Mouse (Mus musculus) CH12F3 (cell line): ENCODE results near the gene 4930426L09Rik.
"Not testable (repeated sequence)": the region's sequence is repeated elsewhere in the genome, so short reads cannot be mapped to it uniquely, and the experiment has no call there.

Source experiments
- in situ Hi-C: fragments of 300-500 bp; cut with MboI; formaldehyde crosslinking; loops from 2 replicates; pipeline ENCODE4 v1.14.3; 2020; ENCODE audit warnings: low sequenced_read_pairs

4930426L09Rik gene

DNA sequence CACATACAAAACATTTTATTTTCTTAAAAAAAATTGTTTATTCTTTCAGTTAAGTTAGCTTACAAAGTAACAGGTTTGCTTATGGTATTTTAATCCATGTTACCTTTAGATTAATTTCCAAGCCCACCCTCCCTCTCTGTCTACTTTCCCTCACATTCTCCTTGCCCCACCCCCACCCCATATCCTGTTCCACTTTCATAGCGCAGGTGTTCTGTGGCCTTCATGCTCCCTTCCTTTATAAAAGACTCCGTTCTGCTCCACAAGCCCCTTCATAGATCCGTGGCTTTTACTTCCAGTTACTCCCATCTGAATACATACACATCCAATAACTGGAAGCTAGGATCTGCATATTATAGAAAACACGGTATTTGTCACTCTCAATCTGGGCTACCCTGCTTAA lies 9.4 kb downstream of the 4930426L09Rik start:
- in situ Hi-C loops = no loop called here

DNA sequence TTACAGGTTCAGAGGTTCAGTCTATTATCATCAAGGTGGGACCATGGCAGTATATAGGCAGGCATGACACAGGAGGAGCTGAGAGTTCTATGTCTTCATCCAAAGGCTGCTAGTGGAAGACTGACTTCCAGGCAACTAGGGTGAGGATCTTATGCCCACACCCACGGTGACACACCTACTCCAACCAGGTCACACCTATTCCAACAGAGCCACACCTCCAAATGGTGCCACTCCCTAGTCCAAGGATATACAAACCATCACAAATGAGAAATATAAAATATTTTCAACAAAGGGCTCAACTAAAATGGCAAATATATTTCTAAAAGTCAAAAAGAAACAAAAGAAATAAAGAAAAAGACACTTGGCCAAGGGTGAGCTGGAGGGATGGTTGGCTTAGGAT lies 12.4 kb downstream of the 4930426L09Rik start:
- in situ Hi-C loops = not testable (repeated sequence)

DNA sequence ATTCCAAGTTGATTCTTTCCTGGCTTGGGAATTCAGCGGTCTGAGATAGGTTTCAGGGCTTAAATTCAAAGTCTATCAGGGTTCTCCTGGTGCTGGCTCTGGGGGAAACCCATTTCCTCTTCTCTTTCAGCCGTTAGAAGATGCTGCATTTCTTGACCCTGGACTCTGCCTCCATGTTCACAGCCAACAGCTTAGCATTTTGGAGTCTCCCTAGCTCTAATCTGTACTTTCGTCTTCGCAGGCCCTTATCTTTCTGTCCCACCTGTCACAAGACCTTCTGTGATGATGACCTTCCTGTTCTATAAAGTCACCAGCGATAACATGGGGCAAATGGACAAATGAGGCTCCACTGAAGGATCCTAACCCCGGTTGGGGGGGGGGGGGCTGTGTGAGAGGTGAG lies 13.3 kb downstream of the 4930426L09Rik start:
- in situ Hi-C loops = no loop called here

DNA sequence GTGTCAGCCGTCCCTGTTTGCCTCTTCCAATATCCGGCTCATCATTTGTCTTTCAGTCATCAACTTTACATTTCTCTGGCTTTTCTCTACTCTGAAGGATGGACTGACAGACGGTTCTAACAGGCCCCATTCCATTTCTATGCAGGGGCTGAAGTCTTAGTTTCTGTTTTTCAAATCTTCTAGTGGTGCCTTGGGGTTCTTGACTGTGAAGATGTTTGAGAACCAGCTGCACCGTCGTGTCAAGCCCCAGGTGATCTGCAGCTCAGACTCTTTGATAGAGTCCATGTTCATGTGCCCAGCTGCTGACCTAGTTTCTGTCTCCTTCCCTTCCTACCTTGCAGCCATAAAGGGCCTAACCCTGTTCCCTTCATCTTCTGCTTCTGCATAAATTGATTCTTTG lies 18.2 kb downstream of the 4930426L09Rik start:
- in situ Hi-C loops = no loop called here

DNA sequence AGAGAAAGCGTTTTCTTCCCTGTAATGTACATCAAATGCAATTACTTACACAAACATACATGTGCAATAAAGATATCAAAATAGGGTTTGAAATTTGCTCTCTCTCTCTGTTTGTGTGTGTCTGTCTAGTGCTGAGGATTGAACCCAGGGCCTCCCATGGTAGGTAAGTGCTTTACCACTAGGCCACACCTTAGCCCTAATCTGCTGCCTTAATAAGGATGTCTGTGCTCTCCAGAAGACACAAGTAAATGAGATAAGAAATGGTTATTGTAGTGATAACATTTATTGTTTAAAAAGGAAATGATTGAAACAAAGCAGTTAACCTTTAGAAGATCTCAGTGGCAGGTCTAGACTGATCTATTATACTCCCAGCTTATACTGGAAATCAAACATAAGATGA lies 18.7 kb downstream of the 4930426L09Rik start:
- in situ Hi-C loops = no loop called here

DNA sequence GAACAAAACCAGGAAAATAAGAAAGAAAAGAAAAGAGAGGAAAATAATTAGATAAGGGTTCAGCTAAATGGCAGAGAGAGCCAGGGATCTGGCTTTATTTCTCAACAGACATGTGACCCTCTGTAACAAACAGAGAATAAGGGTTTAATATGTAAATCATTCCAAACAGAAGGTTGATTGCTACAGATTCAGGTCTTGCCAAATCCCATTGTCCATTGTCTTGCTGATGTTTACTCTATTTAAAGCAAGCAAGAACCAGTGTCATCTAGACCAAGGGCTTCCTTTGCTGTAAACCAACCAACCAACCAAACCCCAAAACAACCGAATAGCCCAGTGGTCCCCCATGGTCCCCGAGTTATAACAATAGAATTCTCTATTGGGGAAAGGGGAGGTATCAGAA lies 19.9 kb downstream of the 4930426L09Rik start:
- in situ Hi-C loops = no loop called here

DNA sequence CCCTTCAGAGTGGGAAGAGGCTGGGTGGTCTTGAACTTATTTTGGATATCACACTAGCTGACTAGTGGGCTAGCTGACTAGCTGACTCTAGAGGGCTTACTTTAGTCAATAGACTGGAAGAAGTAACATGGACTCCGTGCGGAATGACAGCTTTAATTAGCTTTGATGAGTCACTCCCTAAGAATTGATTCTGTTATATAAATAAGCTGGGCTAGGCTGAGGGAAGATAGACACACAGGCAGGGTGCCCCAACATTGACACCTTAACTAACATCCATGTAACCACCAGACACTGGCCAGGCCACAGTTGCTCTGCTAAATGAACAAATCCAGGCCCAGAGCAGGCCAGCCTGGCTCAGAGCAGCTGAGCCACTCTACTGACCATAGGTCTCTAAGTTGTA lies 26.7 kb downstream of the 4930426L09Rik start:
- in situ Hi-C loops = no loop called here

DNA sequence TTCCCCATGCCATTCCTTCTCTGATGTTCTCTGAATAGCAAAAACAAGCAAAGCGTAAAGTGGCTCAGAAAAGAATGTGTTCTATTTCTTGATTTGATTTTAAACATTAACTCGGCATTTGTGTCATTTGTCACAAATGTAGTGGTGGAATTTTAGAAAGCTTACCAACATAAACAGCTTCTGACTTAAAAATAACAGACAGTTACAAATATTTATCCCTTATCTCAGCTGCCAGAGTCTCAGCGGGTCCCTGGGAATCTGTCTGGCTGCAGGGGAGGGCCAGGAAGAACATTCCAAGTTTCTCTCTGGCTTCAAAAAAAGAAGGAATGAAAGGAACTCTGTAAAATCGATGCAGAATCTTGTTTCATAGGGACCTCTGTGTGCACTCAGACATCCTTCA lies 39.3 kb downstream of the 4930426L09Rik start:
- in situ Hi-C loops = no loop called here

DNA sequence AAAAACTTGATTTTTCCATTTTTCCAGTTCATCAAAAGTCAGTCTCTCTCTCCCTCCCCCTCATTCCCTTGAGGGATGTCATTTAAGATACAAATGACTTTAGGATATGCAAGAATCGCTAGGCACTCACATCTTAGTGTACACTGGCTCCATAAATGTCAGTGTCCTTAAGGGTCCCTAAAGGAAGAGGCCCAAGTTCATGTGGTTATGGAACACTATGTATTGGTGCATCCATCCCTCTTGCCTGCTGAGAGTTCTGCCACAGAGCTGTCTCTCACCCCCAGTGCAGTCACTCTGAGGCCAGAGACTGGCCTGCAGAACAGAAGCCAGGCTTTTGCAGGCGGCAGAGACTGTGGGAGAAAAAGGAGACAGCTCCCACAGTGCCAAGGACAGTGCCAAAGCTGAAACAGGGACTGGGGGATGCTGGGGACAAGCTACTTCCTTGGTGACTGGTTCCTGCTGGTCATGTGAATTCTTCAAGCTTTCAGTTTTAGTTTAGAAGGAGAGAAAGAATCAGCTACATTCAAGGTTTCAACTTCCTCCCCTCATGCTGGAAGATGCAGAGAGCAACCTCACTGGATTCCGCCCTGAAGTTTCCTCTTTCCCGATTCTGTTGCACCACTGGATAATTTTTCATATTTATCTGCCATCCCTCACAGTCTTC lies 39.9 kb downstream of the 4930426L09Rik start:
- in situ Hi-C loops = no loop called here

DNA sequence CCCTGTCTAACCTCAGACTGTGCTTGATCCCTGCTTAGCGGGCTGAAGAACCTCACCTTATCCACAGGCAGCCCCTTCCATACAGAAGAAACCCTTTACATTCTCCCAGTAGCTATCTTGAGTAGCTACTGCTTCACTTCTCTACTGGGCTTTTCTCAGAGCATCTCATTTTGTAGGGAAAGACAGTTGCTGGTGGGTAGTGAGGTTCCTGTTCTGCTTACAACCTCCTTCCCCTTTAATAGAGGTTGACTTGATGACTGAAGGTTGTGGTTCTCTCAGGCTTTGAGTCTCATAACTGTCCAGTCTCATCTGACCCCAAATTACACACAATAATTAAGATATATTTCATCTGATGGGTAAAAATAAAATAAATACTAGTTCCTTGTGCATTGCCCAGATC lies 50.1 kb downstream of the 4930426L09Rik start:
- in situ Hi-C loops = no loop called here

DNA sequence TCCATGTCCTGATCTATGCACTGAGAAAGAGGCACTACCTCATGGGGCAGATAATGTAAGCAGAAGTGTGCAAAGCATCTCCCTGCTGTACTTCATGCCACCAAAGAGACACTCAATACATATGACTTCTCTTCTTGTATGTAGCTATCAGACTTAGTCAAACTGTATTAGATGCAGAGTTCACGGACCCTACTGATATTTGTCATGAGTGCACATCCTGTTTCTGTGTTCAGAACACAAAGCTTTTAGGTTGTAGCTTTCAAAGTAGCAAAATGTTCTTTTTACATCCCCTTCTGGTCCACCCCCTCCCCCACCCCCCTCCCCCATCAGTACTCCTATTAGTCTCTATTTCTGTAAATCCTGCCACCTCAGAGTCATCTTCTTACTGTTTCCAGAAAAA lies 51.2 kb downstream of the 4930426L09Rik start:
- in situ Hi-C loops = no loop called here
